ENCODE assay signal across 25 mouse cellular contexts in genomic region chr1:173844754-173845153, GRCm38 (mm10).
A peak's percentile ranks its signal among the peaks of the same experiment; 100 is the strongest.
DNase-seq lines count a peak whose midpoint lies in the region; ATAC-seq lines count a peak whose summit lies in the region.
"Had no signal": no experiment of that assay in that cellular context is flagged by ENCODE, and none has a peak within 500 bp of the region (broad histone marks: within the 10 kb centered on the region; RNA-seq: fewer than 3 reads in every experiment).

No protein-coding gene starts in this region.

- no peak overlapping the region for H3K4me3 ChIP-seq in heart, embryonic 12.5 days
- no peak overlapping the region for H3K4me3 ChIP-seq in liver, embryonic 12.5 days
- H3K4me3 ChIP-seq: erythroblast, embryonic 14.5 days; hindbrain, embryonic 12.5 days; midbrain, embryonic 13.5 days; neural tube, embryonic 13.5 days had no signal

- no peaks in the 10 kb centered on the region for H3K9me3 ChIP-seq in heart, embryonic 12.5 days (replicated peaks)
- H3K9me3 ChIP-seq in liver, embryonic 12.5 days (replicated peaks): no peaks in the 10 kb centered on the region
- H3K9me3 ChIP-seq: hindbrain, embryonic 12.5 days; midbrain, embryonic 13.5 days; neural tube, embryonic 13.5 days had no signal

- no peak for DNase-seq in heart, postnatal 4 days
- DNase-seq in kidney, adult 11 months: no peak
- DNase-seq in frontal cortex, postnatal 36 days (ENCODE audit: low spot score in 2 of 2): no peak
- no peak for DNase-seq in lung, postnatal 25 days (ENCODE audit: low spot score)
- DNase-seq: adrenal gland, adult 8-10 months; cerebellum, adult 8-10 months; gastrocnemius, postnatal 36 days; left cerebral cortex, postnatal 4 days; lung, embryonic 14.5 days; right cerebral cortex, adult 18-20 months; thymus, adult 2 months had no signal

- no peaks in the 10 kb centered on the region for H3K36me3 ChIP-seq in heart, embryonic 12.5 days
- H3K36me3 ChIP-seq in liver, embryonic 12.5 days: no peaks in the 10 kb centered on the region
- H3K36me3 ChIP-seq: hindbrain, embryonic 12.5 days; midbrain, embryonic 13.5 days; neural tube, embryonic 13.5 days had no signal

- H3K4me2 ChIP-seq in heart, embryonic 12.5 days: no peak overlapping the region
- H3K4me2 ChIP-seq in liver, embryonic 12.5 days: 0 out of 2 replicates have a peak overlapping the region, but pooled peaks have one; percentile 18
- H3K4me2 ChIP-seq: hindbrain, embryonic 12.5 days; lung, embryonic 14.5 days; midbrain, embryonic 13.5 days; neural tube, embryonic 13.5 days had no signal

- WGBS in heart, embryonic 12.5 days: 82% methylated on average over 1 of the region's 1 CpGs
- 50% methylated on average over 1 of the region's 1 CpGs for WGBS in liver, embryonic 12.5 days (ENCODE audit: insufficient replicate concordance)

- H3K27ac ChIP-seq in heart, embryonic 12.5 days (ENCODE audit: poor library complexity, severe bottlenecking): no peak overlapping the region
- peak overlapping the region; percentile 72 for H3K27ac ChIP-seq in liver, embryonic 12.5 days
- H3K27ac ChIP-seq: hindbrain, embryonic 12.5 days; kidney, postnatal 0 days; macrophage; midbrain, embryonic 13.5 days; neural tube, embryonic 13.5 days had no signal

- ATAC-seq in heart, embryonic 12.5 days (ENCODE audit: insufficient number of reproducible peaks, low FRiP score): peak; percentile 53; the same call in 1 of the 2 replicates
- ATAC-seq in common myeloid progenitor, adult 5-6 weeks (replicated peaks; ENCODE audit: low read depth, poor library complexity, severe bottlenecking): peak; percentile 89
- ATAC-seq in liver, embryonic 12.5 days: peak; percentile 100
- peak; percentile 97 for ATAC-seq in megakaryocyte progenitor cell, adult 5-6 weeks (replicated peaks; ENCODE audit: poor library complexity)
- ATAC-seq: CD4-positive, CD25-positive, alpha-beta regulatory T cell, adult 4 months; forebrain, embryonic 16.5 days; inflammation-experienced regulatory T-cells, adult 6 months; midbrain, embryonic 13.5 days; Patski had no signal

- H3K9ac ChIP-seq in heart, embryonic 12.5 days: no peak overlapping the region
- H3K9ac ChIP-seq in liver, embryonic 12.5 days: no peak overlapping the region
- H3K9ac ChIP-seq: hindbrain, embryonic 12.5 days; lung, embryonic 14.5 days; midbrain, embryonic 13.5 days; neural tube, embryonic 13.5 days had no signal

- H3K4me1 ChIP-seq in heart, embryonic 12.5 days (replicated peaks): peaks cover 4% of the 10 kb centered on the region
- H3K4me1 ChIP-seq in liver, embryonic 12.5 days: peaks cover 10% of the 10 kb centered on the region
- H3K4me1 ChIP-seq: hindbrain, embryonic 12.5 days; midbrain, embryonic 13.5 days; neural tube, embryonic 13.5 days had no signal

- H3K27me3 ChIP-seq in heart, embryonic 12.5 days (replicated peaks): no peaks in the 10 kb centered on the region
- no peaks in the 10 kb centered on the region for H3K27me3 ChIP-seq in liver, embryonic 12.5 days (replicated peaks)
- H3K27me3 ChIP-seq: hindbrain, embryonic 12.5 days; midbrain, embryonic 13.5 days; neural tube, embryonic 13.5 days had no signal
